Mouse (Mus musculus) urinary bladder, postnatal 14 days (tissue): ENCODE measurements at regions not wholly inside any gene's neighbourhood (a gene's known extent, or its start where the extent isn't known, plus 50 kb on each side); places are given as distances from the start of the nearest gene placed in this dataset.
A peak's percentile ranks its signal among the peaks of the same experiment; 100 is the strongest.

Experiments
- DNase-seq: peaks from one replicate; pipeline ENCODE4 v3.0.0; 2021; ENCODE audit warnings: low spot score

DNA sequence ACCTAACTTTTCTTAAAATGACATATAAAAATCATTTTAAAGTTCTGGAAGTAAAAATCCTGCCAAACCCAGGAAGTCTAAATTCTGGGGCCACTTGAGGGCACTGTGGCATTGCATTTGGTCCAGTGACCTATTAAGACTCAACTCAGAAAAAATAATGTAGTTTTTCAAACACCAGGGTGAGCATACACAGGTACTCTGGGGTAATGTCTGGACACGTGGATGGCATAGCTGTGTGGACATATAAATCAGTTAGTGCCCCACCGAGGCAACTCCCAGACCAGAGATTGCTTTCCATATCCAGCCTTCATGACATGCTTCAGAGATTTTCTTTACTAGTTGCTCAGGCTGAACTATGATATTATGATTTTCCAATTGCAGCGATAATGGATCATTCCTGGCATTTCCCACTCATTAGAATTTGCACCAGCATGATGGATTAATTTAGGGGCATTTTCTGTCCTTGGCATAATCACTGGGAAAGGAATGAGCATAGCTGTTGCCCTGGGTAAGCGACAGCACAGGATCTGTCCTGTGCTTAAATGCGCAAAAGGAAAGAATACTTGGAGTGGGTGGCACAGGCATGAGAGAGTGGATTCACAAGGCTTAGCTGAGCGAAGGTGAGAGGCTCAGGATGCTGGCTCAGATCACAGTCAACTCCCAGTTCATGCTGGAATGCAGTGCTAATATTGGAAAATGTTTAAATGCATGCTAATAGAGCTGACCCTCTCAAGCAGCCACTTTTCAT lies 1526.6 kb upstream of the Cdh8 start:
- no peak for DNase-seq

DNA sequence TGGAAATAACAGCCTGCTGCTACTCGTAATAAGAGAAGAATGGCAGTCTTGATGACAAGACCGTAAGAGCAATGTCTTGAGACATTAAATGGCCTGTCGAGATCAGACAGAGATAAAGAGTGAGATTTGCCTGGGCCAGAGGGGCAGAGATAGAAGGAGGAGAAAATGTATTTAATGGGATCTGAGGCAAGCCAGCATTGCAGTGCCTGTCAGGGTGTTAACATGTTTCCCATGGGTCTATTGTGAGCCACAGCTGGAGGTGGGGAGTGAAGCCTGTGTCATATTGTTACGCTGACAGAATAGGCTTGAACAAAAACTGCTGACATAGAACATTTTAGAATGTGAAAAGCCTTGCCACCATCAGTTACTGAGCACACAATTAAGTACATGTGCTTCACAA lies 1523.3 kb upstream of the Cdh8 start:
- DNase-seq: no peak

DNA sequence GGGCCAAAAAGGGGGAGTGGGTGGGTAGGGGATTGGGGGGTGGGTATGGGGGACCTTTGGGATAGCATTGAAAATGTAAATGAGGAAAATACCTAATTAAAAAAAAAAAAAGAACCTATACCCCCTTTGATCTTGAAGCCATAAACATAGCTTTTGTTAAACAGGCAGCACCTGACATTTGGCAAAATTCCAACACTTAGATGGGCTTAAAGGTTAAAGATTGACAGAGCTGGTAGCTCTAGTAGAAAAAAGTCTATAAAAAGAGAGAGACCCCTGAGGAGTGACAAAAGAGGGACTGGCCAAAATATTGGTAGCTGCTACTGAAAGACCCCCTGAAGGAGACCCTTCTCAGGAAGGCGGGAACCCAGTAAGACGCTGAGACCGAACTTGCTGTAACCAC lies 1474.0 kb upstream of the Cdh8 start:
- no peak for DNase-seq

DNA sequence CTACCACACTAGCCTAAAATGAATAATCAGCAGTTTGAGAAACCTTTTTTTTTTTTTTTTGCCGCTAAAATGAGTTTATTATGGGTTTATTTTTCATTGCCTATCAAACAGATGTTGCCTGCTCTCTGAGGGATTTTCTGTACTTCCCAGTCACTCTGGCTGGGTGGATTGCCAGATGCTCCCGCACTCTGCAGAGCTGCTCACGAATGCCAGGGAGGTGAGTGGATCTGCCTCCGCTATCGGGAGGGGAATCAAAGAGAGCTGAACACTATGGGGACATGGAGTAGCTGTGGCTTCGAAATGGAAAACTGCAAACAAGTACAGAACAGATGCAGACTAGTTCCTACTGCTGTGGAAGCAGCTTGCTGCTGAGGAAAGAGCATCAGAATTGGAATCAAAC lies 1449.4 kb upstream of the Cdh8 start:
- DNase-seq: no peak

DNA sequence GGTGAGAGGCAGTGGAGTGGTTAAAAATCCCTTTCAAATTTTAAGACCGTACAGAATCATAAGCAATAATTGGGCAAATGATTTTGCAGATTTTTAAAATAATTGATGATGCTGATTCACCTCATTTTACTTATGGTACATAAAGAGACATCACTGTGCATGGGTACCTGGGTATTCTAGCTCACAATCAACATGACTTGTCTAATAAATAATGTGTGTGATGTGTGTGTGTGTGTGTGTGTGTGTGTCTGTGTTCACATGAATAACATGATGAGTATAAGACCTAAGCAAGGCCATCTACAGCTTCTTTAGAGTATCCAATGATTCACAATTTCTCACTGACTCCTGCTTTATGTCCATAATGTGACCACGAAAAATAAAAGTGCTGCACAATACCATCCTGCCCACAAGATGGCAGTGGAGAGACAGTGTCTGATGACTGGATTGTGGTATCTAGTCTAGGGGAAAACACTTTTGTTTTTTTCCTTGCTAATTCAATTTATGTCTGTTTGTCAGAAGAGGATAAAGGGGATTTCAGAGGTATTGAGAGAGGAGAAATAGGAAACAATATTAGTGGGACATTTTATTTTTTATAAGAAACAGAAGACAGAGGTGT lies 1434.7 kb upstream of the Cdh8 start:
- DNase-seq: peak; percentile 8
